Mouse (Mus musculus): Measurements from ENCODE around the gene Dagla. TPM values are rescaled to one million over a fixed set of nuclear protein-coding genes. Genes with fewer than 3 reads are reported as not detected.

Dagla gene
- total and polyA plus RNA-seq, 2 experiments = 0.18 to 0.93 TPM

- no peaks in the 10 kb centered on the region for H3K79me2 ChIP-seq (ENCODE audit: control insufficient read depth, insufficient read depth, low read length)
- no peak for DNase-seq (ENCODE audit: extremely low read depth, low read depth, low spot score)
- H3K9ac ChIP-seq (ENCODE audit: low read depth, low read length) = no peak overlapping the region
- 84% methylated on average over 5 of the region's 5 CpGs for WGBS
- no peaks in the 10 kb centered on the region for H3K36me3 ChIP-seq (ENCODE audit: control insufficient read depth, insufficient read depth, low read length)
- H3K27ac ChIP-seq (replicated peaks; ENCODE audit: insufficient read depth, low read depth, low read length) = no peak overlapping the region
- H3K27me3 ChIP-seq (ENCODE audit: control insufficient read depth, insufficient read depth, low read length) = no peaks in the 10 kb centered on the region
- no peaks in the 10 kb centered on the region for H3K4me1 ChIP-seq (ENCODE audit: control insufficient read depth, insufficient read depth, low read length)
- TF ChIP-seq CTCF (IDR thresholded peaks at IDR 0.05; ENCODE audit: low read depth, low read length) = no peak
- TF ChIP-seq POLR2A (IDR thresholded peaks at IDR 0.05; ENCODE audit: extremely low read depth, insufficient read depth, low read length) = no peak
- no peak overlapping the region for H3K4me3 ChIP-seq (ENCODE audit: insufficient read depth, low read depth, low read length)
These were observed 10.7 kb downstream of the Dagla start for GRCm38 (mm10) chr19:10293987-10294386.

GRCm38 (mm10) chr19:10291896-10292490 lies 12.7 kb downstream of the Dagla start:
- Histone ChIP-seq H3K4me3 (ENCODE audit: insufficient read depth, low read depth, low read length) (no peak overlapping the region), H3K9ac (ENCODE audit: low read depth, low read length) (no peak overlapping the region), H3K27ac (replicated peaks; ENCODE audit: insufficient read depth, low read depth, low read length) (no peak overlapping the region; the same call in 1 of the 2 replicates), H3K27me3 (ENCODE audit: control insufficient read depth, insufficient read depth, low read length) (no peaks in the 10 kb centered on the region), H3K4me1 (ENCODE audit: control insufficient read depth, insufficient read depth, low read length) (no peaks in the 10 kb centered on the region), H3K36me3 (ENCODE audit: control insufficient read depth, insufficient read depth, low read length) (no peaks in the 10 kb centered on the region), H3K79me2 (ENCODE audit: control insufficient read depth, insufficient read depth, low read length) (no peaks in the 10 kb centered on the region)
- no peak for DNase-seq (ENCODE audit: extremely low read depth, low read depth, low spot score)
- WGBS = 81% methylated on average over 9 of the region's 9 CpGs
- TF ChIP-seq CTCF (IDR thresholded peaks at IDR 0.05; ENCODE audit: low read depth, low read length) (no peak), POLR2A (IDR thresholded peaks at IDR 0.05; ENCODE audit: extremely low read depth, insufficient read depth, low read length) (no peak)

- WGBS = 53% methylated on average over 16 of the region's 16 CpGs
- TF ChIP-seq CTCF (IDR thresholded peaks at IDR 0.05; ENCODE audit: low read depth, low read length) (no peak), POLR2A (IDR thresholded peaks at IDR 0.05; ENCODE audit: extremely low read depth, insufficient read depth, low read length) (no peak)
- Histone ChIP-seq H3K4me1 (ENCODE audit: control insufficient read depth, insufficient read depth, low read length) (peaks cover 5% of the 10 kb centered on the region; the same call in 1 of the 2 replicates), H3K79me2 (ENCODE audit: control insufficient read depth, insufficient read depth, low read length) (no peaks in the 10 kb centered on the region), H3K36me3 (ENCODE audit: control insufficient read depth, insufficient read depth, low read length) (no peaks in the 10 kb centered on the region), H3K27ac (replicated peaks; ENCODE audit: insufficient read depth, low read depth, low read length) (peak overlapping the region; percentile 36), H3K27me3 (ENCODE audit: control insufficient read depth, insufficient read depth, low read length) (no peaks in the 10 kb centered on the region), H3K9ac (ENCODE audit: low read depth, low read length) (no peak overlapping the region), H3K4me3 (ENCODE audit: insufficient read depth, low read depth, low read length) (no peak overlapping the region)
- DNase-seq (ENCODE audit: extremely low read depth, low read depth, low spot score) = peak; percentile 50
These were observed 14.3 kb downstream of the Dagla start for GRCm38 (mm10) chr19:10290153-10290945.

- Histone ChIP-seq H3K9ac (ENCODE audit: low read depth, low read length) (no peak overlapping the region), H3K27me3 (ENCODE audit: control insufficient read depth, insufficient read depth, low read length) (no peaks in the 10 kb centered on the region), H3K79me2 (ENCODE audit: control insufficient read depth, insufficient read depth, low read length) (no peaks in the 10 kb centered on the region), H3K4me1 (ENCODE audit: control insufficient read depth, insufficient read depth, low read length) (peaks cover 5% of the 10 kb centered on the region; the same call in 1 of the 2 replicates), H3K36me3 (ENCODE audit: control insufficient read depth, insufficient read depth, low read length) (no peaks in the 10 kb centered on the region), H3K27ac (replicated peaks; ENCODE audit: insufficient read depth, low read depth, low read length) (peak overlapping the region; percentile 10), H3K4me3 (ENCODE audit: insufficient read depth, low read depth, low read length) (no peak overlapping the region)
- no peak for TF ChIP-seq CTCF (IDR thresholded peaks at IDR 0.05; ENCODE audit: low read depth, low read length)
- no peak for TF ChIP-seq POLR2A (IDR thresholded peaks at IDR 0.05; ENCODE audit: extremely low read depth, insufficient read depth, low read length)
- WGBS = 61% methylated on average over 4 of the region's 4 CpGs
- no peak for DNase-seq (ENCODE audit: extremely low read depth, low read depth, low spot score)
These were observed 15.0 kb downstream of the Dagla start for GRCm38 (mm10) chr19:10289609-10290150.

GRCm38 (mm10) chr19:10288125-10289040 lies 16.3 kb downstream of the Dagla start:
- Histone ChIP-seq H3K27ac (replicated peaks; ENCODE audit: insufficient read depth, low read depth, low read length) (no peak overlapping the region; the same call in 1 of the 2 replicates), H3K9ac (ENCODE audit: low read depth, low read length) (no peak overlapping the region), H3K4me3 (ENCODE audit: insufficient read depth, low read depth, low read length) (no peak overlapping the region), H3K27me3 (ENCODE audit: control insufficient read depth, insufficient read depth, low read length) (no peaks in the 10 kb centered on the region), H3K4me1 (ENCODE audit: control insufficient read depth, insufficient read depth, low read length) (peaks cover 5% of the 10 kb centered on the region; the same call in 1 of the 2 replicates), H3K79me2 (ENCODE audit: control insufficient read depth, insufficient read depth, low read length) (no peaks in the 10 kb centered on the region), H3K36me3 (ENCODE audit: control insufficient read depth, insufficient read depth, low read length) (no peaks in the 10 kb centered on the region)
- TF ChIP-seq CTCF (IDR thresholded peaks at IDR 0.05; ENCODE audit: low read depth, low read length) (no peak), POLR2A (IDR thresholded peaks at IDR 0.05; ENCODE audit: extremely low read depth, insufficient read depth, low read length) (no peak)
- 89% methylated on average over 8 of the region's 8 CpGs for WGBS
- no peak for DNase-seq (ENCODE audit: extremely low read depth, low read depth, low spot score)

Measured in liver, adult 2 months (tissue).